Mouse (Mus musculus): ENCODE measurements around the gene Mfge8.
A peak's percentile ranks its signal among the peaks of the same experiment; 100 is the strongest.

DNA sequence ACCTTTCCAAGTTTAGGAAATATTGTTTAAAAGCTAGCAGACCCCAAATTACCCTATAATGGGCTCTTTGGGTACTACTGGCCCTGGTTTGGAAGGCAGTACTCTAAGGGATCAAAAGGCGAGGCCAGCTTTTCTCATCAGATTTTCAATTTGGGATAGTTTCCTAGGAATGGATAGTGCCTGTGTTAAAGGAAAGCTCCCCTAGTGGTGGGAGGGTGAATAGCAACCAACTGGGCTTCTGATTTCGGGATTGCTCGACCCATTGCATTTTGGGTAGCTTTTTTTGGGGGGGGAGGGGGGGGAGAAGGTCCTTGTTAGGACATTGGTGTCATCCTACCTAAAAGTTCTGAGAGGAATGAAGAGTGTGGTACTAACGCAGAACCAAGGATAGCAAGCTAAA, 59.7 kb downstream of the Mfge8 start:
- TF ChIP-seq CTCF (IDR thresholded peaks at IDR 0.05; ENCODE audit: low read depth) = peak; percentile 15; the same call in 1 of the 2 replicates
- no peak for TF ChIP-seq EP300 (IDR thresholded peaks at IDR 0.05; ENCODE audit: low read depth)

All from heart, postnatal 0 days (tissue).